Mouse (Mus musculus) G1E (cell line): ENCODE measurements around the gene Vps53. TPM values are rescaled to one million over a fixed set of nuclear protein-coding genes. Genes with fewer than 3 reads are reported as not detected.

Source experiments
- ATAC-seq: 2 replicates; pipeline ENCODE4 v1.8.0; 2016; ENCODE audit warnings: mild to moderate bottlenecking; ENCODE audit not compliant: insufficient number of reproducible peaks, poor library complexity, low FRiP score, severe bottlenecking; ENCODE audit errors: extremely low read depth
- DNase-seq: peaks from one replicate; pipeline ENCODE4 v3.0.0; 2012; ENCODE audit warnings: low spot score
- H3K27me3 ChIP-seq: 2 replicates; pipeline ENCODE4 v1.6.1; 2012; ENCODE audit warnings: mild to moderate bottlenecking, low read length, inconsistent platforms; ENCODE audit not compliant: insufficient read depth
- H3K36me3 ChIP-seq: replicated peaks from 2 replicates; pipeline ENCODE3; 2012; ENCODE audit warnings: mild to moderate bottlenecking, inconsistent platforms
- H3K4me1 ChIP-seq: 2 replicates; pipeline ENCODE4 v1.6.1; 2012; ENCODE audit warnings: low read depth, low read length, inconsistent platforms, mixed read lengths; ENCODE audit not compliant: insufficient read depth
- H3K4me3 ChIP-seq: 2 replicates; pipeline ENCODE4 v1.5.1; 2012; ENCODE audit warnings: low read depth, mild to moderate bottlenecking, inconsistent platforms, low read length, moderate library complexity, mixed read lengths
- H3K9me3 ChIP-seq: replicated peaks from 2 replicates; pipeline ENCODE4 v1.6.1; 2012; ENCODE audit warnings: inconsistent platforms
- CTCF ChIP-seq: IDR thresholded peaks from 2 replicates; pipeline ENCODE4 v1.5.1; 2012; ENCODE audit warnings: low read depth, low read length, inconsistent platforms, mixed read lengths
- GATA1 ChIP-seq: IDR thresholded peaks from 2 replicates; pipeline ENCODE4 v1.6.1; 2012; ENCODE audit warnings: borderline replicate concordance, low read length, inconsistent platforms, mixed read lengths
- GATA2 ChIP-seq: IDR thresholded peaks from 2 replicates; pipeline ENCODE4 v1.6.1; 2012; ENCODE audit warnings: low read depth, low read length, inconsistent platforms, borderline replicate concordance
- POLR2AphosphoS5 ChIP-seq: IDR thresholded peaks from 2 replicates; pipeline ENCODE4 v1.6.1; 2012; ENCODE audit warnings: low read depth, low read length, inconsistent platforms; ENCODE audit not compliant: insufficient replicate concordance
- TAL1 ChIP-seq: conservative IDR thresholded peaks from 2 replicates; pipeline ENCODE4 v1.6.1; 2012; ENCODE audit warnings: low read depth, low read length, inconsistent platforms, mixed read lengths
- polyA plus RNA-seq: library from polyadenylated mRNA; stranded (reverse); fragments of >175 nt; gene quantifications from 2 replicates; pipeline ENCODE4 v1.2.3, GENCODE M21; 2012
- total RNA-seq, 2 experiments: library from RNA; stranded (forward) in 1 of 2; stranded (reverse) in 1 of 2; fragments of 200-1000 nt in 1 of 2; fragments of >200 nt in 1 of 2; fragmentation: Nextera tagmentation in 1 of 2; gene quantifications; 2 replicates each; pipeline ENCODE4 v1.2.3; 2014 to 2017

Gene Vps53
- total and polyA plus RNA-seq, 3 experiments = 26.1 to 39.3 (median 35.5) TPM

GRCm38 (mm10) chr11:76040106-76040505 lies 139.3 kb downstream of the Vps53 start:
- DNase-seq (no peak), ATAC-seq (no peak)
- H3K4me3 ChIP-seq = no peak overlapping the region
- H3K27me3 ChIP-seq = peaks cover 17% of the 10 kb centered on the region
- no peaks in the 10 kb centered on the region for H3K9me3 ChIP-seq
- H3K36me3 ChIP-seq = peaks cover 3% of the 10 kb centered on the region
- no peaks in the 10 kb centered on the region for H3K4me1 ChIP-seq
- TF ChIP-seq GATA1 = no peak
- no peak for TF ChIP-seq TAL1
- TF ChIP-seq CTCF = no peak
- TF ChIP-seq GATA2 = no peak
- TF ChIP-seq POLR2AphosphoS5 = no peak

GRCm38 (mm10) chr11:76039271-76040053 lies 140.0 kb downstream of the Vps53 start:
- H3K4me3 ChIP-seq = no peak overlapping the region
- peaks cover 21% of the 10 kb centered on the region for H3K27me3 ChIP-seq
- H3K4me1 ChIP-seq = no peaks in the 10 kb centered on the region
- H3K9me3 ChIP-seq = no peaks in the 10 kb centered on the region
- no peaks in the 10 kb centered on the region for H3K36me3 ChIP-seq
- TF ChIP-seq TAL1 (no peak), CTCF (no peak), GATA2 (no peak), POLR2AphosphoS5 (no peak), GATA1 (no peak)
- ATAC-seq = no peak
- DNase-seq = no peak

- Histone ChIP-seq H3K9me3 (no peaks in the 10 kb centered on the region), H3K27me3 (peaks cover 26% of the 10 kb centered on the region), H3K36me3 (no peaks in the 10 kb centered on the region), H3K4me1 (no peaks in the 10 kb centered on the region), H3K4me3 (no peak overlapping the region)
- DNase-seq = no peak
- TF ChIP-seq GATA2 (no peak), GATA1 (no peak)
- ATAC-seq = no peak
Measured at GRCm38 (mm10) chr11:76037581-76038294, 141.7 kb downstream of the Vps53 start.

- no peak for ATAC-seq
- H3K36me3 ChIP-seq = no peaks in the 10 kb centered on the region
- TF ChIP-seq GATA2 = no peak
- no peak for TF ChIP-seq CTCF
- no peak for TF ChIP-seq TAL1
- TF ChIP-seq POLR2AphosphoS5 = no peak
- TF ChIP-seq GATA1 = no peak
- no peak overlapping the region for H3K4me3 ChIP-seq
- H3K9me3 ChIP-seq = no peaks in the 10 kb centered on the region
- no peaks in the 10 kb centered on the region for H3K4me1 ChIP-seq
- H3K27me3 ChIP-seq = peaks cover 30% of the 10 kb centered on the region
- no peak for DNase-seq
Measured at GRCm38 (mm10) chr11:76035182-76035581, 144.3 kb downstream of the Vps53 start.

GRCm38 (mm10) chr11:76033836-76034235 lies 145.6 kb downstream of the Vps53 start:
- no peak for TF ChIP-seq POLR2AphosphoS5
- TF ChIP-seq CTCF = no peak
- no peak for TF ChIP-seq TAL1
- TF ChIP-seq GATA1 = no peak
- TF ChIP-seq GATA2 = no peak

GRCm38 (mm10) chr11:76033359-76033758 lies 146.1 kb downstream of the Vps53 start:
- no peaks in the 10 kb centered on the region for H3K4me1 ChIP-seq
- no peak for TF ChIP-seq CTCF
- no peak for TF ChIP-seq POLR2AphosphoS5
- no peak for TF ChIP-seq TAL1
- TF ChIP-seq GATA2 = no peak
- TF ChIP-seq GATA1 = no peak
- ATAC-seq (no peak), DNase-seq (no peak)
- peaks cover 39% of the 10 kb centered on the region for H3K27me3 ChIP-seq
- H3K36me3 ChIP-seq = no peaks in the 10 kb centered on the region
- no peak overlapping the region for H3K4me3 ChIP-seq
- H3K9me3 ChIP-seq = no peaks in the 10 kb centered on the region

More at GRCm38 (mm10) chr11:76033836-76034235, 145.6 kb downstream of the Vps53 start:
- no peaks in the 10 kb centered on the region for H3K4me1 ChIP-seq
- no peaks in the 10 kb centered on the region for H3K36me3 ChIP-seq
- peaks cover 39% of the 10 kb centered on the region for H3K27me3 ChIP-seq
- no peak overlapping the region for H3K4me3 ChIP-seq
- H3K9me3 ChIP-seq = no peaks in the 10 kb centered on the region
- no peak for DNase-seq
- ATAC-seq = no peak
